Mouse (Mus musculus) natural killer cell, adult 2 months (primary cell): ENCODE data around the gene Vrk2.

Experiments
- DNase-seq, 2 experiments: peaks; one replicate each; pipeline ENCODE4 v3.0.0; 2022; ENCODE audit warnings: low spot score in 2 of 2

Vrk2 gene

DNA sequence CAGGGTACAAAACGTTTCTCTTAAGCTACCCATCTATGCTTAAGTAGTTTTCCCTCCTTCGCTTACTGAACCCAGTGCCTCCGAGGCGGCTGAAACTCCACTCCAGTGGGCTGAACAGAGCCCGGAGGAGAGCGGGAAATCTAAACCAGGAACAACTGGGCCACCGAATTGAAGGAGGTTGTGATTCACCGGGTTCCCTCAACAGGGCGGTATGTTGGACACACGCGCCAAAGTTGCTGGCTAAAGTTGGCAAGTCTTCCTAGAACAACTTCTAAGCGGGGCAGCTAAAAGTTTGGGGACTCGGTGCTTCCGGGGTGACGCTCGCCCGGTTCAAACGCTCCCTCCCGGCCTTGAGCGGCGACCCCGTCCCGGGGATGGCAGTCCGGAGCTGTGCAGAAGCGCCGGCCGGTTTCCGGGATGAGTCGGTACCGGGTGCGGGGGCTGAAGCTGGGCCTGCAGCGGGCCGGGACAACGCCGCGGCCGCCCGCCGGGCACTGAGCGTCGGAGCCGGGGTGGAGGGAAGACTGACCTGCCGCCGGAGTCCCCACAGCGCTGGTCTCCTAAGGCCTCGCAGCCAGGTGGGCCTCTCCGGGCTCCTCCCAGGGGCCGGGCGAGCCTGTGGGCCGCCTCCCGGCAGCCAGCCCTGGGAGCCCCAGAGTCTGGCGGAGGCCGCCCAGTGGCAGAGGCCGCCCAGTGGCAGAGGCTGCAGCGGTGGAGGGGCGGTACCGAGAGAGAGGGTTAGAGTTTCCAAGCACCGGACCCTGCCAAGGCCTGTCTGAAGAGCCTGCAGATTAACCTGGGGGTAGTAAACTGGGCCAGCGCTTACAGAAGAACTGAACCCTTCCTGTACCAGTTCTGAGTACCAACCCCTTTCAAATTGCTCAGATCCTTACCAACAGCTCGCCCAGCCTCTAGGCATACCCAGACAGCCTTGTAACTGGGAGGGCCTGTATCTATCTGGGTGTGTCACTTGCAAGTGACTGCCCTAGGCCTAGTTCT, at the start of gene Vrk2, which contains the start of gene Gm6899:
Gene Vrk2 (minus strand): TSS at position 939 of the 999 bp plus-strand sequence.
Gene Gm6899 (plus strand): TSS at position 181 of the 999 bp plus-strand sequence.
- peak; percentile 75 to 81 for DNase-seq

DNA sequence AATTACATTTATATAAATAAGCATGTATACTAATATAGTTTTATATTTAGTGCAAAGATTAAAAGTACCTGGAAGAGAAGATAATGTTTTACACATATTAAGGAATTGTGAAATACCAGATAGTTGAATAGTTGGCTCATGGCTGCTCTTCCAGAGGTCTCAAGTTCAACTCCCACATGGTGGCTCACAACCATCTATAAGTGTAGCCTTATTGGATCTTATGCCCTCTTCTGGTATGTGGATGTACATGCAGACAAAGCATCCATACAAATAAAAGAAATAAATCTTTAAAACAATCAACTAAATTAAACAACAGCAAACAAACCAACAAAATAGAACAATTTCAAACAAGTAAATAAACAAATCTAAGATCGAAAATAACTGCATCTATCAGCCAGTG, 48.3 kb upstream of the Vrk2 start:
- no peak for DNase-seq

DNA sequence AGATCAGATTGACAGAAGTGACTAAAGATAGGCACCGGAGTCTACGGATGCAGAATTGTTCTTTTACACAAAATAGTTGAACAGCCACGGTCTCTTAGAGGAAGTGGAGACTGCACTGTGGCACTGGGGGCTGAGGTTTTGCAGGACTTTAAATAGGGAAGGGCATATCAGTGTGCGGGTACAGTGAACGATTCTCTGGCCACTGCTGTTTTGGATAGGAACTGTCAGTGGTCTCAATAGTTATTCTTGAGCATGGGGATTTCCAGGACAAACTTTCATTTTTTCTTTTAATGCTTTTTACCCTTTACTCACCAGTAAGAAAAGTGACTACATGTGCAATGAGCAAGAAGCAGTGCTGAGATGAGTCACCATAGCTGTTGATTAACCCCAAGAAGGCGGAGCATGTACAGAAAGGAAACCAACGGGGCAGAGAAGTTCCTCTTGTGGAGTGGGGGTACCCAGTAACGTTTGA, 46.6 kb upstream of the Vrk2 start:
- DNase-seq: peak; percentile 54 to 66

DNA sequence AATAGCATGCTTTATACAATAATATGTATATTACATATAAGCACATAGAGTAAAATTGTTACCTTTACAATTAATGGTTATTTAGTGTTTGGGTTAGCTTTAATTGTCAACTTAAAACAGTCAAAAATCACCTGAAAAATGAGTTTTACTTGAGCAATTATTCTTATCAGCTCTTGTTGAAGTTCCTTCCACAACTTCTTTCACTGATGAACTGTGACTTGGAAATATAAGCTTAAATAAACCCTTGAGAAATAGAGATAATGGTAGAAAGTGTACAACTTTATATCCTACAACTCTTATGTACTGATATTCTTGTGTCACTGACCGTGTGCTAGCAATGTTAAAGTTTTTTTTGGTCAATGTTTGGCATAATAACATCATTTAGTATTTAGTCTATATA, 42.4 kb upstream of the Vrk2 start:
- DNase-seq: no peak

DNA sequence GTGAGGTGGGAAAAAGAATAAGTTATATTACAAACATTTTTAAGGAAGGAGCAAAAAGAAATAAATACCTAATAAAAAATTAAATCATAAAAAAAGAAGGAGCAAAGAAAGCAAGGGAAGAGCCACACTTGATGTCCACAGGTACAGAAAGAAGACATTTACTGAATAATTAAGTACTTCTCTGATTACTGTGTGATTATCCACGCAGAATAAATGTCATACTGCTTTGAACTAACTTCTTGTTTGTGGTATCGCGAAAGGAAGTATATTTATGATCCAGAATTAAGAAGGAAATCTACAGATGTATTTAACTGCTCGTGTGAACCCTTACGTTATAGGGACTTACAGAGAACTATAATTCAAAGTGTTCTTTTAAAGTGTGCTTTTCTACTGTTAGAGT, 28.9 kb upstream of the Vrk2 start:
- no peak for DNase-seq

DNA sequence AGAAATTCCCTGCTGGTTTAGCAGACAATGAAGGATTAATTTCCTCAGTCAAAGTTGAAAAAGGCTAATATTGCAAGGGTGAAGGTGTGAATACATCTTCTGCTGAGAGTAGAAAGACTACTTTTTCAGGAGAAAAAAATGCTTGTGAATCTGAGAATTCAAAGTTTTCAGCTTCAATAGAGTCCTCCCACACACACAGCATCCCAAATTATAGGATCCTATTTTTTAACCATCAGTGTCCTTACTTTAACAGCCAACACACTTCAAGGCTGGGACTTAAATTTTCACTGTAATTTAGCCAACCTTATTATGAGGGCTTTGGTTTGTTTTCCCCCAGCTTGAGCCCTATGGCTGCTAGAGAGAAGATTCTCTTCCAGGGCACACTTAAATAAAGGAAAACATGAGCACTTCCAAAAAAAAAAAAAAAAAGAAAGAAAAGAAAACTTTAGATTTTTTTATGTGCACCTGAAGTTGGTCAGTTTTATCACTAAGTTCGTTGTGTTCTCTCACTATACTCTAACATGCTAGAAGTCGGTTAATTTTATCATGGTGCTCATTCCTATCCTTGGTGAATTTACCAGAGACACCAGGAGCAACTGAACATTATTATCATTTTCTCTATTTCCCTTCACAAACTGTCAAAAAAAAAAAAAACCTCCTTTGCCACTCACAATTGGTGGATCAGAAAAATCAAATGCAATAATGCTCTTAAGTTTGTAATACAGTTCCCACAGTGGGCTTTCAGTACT, 24.9 kb upstream of the Vrk2 start:
- no peak for DNase-seq

DNA sequence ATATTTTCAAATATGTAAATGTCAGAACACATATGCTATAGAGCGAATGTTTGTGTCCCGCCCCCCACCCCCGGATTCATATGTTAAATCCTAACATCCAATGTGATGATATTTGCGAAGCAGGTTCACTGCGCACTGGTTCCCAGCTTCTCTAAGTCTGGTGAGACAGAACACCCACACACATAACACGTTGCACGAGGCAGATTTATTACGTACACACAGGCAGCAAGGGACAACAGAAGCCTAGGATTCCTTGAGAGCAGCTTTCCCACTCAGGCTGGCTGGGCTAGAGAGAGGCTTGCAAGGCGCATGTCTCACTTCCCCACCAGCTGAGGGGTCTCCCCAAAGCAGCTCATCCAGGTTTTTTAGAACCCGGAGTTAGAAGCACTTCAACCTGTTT, 15.0 kb upstream of the Vrk2 start:
- DNase-seq: no peak

DNA sequence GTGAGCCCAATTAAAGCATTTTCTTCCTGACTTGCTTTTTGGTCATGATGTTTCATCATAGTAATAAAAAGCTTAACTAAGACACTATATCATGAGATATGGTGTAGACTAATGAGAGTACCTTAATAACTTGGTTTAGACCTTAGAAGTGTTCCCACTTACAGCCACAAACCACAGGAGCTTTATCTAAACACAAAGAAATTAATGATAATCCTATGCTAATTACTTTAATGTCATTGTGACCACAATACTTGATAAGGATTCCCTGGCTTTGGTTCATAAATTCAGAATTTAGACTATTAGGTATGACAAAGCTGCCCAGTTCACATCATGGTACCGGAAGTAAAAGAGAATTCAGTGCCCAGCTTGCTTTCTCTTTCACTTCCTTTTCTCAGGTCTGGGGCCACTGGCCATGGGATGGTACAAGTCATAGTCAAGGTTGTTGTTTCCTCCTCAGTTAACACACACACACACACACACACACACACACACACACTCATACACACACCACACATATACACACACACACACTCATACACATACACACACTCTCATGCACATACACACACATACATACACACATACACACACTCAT, 10.4 kb upstream of the Vrk2 start:
- peak; percentile 25 to 34 for DNase-seq

DNA sequence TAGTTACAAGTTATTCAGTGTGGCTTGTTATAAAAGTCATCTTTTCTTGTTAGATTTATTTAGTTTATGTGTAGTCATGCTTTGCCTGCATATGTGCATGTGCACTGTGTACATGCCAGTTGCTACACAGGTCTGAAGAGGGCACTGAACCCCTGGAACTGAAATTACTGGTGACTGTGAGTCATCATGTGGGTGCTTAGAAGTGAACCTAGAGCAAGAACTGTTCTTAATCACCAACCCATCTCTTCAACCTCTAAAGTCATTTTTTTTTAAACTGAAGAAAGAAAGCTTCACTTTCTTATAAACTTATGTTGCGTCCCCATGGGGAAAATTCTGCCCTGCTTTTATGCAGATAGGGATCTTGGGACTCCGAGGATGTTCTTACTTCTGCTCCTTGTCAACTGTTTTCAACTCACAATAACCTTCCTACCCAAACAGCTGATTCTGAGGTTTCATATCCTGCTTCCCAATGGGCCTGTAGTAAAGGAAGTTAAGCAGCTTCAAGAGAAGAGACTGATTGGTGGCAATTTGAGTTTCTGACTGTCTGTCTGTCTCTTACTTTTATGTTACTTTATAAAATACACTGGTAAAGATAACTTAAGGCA, 7.9 kb upstream of the Vrk2 start:
- no peak for DNase-seq

DNA sequence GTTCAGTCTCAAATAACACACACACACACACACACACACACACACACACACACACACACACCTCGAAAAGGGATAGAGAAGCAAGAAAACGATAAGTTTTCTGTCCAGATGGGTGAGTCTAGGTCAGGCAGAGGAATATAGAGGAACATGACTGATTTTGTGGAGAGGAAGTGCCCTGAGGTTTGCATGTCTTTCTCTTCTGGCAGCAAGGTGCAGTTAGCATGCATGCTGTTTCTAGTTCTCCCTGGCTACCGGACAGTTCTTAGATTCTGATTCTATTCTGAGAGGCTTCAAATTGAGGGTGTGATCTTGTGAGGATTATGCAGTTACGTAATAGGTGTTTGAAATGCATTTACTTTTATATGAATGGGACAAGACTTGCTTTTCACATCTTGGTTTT, 6.9 kb upstream of the Vrk2 start:
- no peak for DNase-seq

DNA sequence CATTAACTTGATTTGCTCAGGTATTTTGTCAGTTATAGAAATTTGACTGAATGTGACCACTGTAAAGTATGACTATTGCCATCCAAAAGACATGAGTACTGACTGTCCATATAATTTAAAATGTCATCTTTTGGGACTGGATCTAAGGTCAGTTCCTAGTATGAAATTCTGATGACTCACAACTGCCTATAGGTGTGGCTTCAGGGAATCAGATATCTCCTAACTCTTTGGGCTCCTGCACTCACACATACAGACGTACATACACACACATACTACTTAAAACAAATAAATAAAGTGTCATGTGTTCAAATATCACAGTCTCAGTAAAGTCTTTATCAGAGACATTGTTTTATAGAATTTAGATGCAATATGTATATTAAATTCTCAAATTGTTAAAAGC, 5.1 kb upstream of the Vrk2 start:
- DNase-seq: no peak

DNA sequence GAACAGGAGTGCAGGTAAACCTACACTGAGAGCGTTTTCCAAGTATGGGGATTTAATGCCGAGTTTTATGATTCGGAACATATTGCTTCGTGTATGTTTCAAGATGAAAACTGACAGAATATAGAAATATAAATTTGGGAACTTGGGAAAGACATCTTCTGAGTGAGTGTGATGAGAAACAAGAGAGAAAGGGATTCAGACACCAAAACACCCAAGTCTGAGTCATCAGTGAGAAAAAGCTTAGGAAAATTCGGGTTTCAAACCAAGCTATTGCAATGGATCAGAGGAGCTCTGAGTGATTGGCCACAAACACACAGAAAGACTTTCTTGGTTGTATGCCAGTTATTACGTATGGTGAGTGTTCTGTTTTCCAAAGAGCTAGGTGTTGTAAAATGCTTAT, 4.0 kb upstream of the Vrk2 start:
- DNase-seq: no peak

DNA sequence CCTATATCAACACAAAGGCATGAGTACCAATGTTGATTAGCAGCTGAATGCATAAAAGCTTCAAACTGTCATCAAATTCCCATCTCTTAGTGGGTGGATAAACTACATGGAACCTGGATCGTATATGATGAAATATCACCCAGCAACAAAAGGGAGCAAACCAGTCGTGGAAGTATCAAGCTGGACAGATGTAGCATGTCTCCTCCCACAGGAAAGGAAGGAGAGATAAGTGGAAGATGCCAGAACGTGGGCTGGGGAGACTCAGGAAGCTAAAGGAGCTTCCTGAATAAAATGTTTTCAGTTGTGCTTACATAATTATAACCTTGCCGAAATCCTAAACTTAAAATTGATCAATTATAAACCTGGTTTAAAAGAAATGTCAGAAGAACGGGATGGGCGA, 3.3 kb upstream of the Vrk2 start:
- DNase-seq: no peak

DNA sequence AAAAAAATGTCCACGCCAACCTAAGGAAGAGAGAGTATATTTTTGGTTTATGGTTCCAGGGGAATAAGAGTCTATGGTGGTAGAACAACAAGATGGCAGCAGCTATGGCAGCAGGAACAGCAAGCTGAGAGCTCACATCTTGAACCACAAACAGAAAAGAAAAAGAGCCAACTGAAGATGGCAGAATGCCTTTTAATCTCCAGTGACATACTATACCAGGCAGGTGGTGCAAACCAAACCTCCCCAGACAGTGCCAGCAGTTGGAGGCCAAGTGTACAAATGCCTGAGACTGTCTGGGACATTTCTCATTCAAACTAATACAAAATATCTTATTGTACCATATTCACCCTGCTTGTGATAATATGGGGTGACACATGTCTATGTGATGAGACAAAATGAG, 2.4 kb upstream of the Vrk2 start:
- DNase-seq: no peak

DNA sequence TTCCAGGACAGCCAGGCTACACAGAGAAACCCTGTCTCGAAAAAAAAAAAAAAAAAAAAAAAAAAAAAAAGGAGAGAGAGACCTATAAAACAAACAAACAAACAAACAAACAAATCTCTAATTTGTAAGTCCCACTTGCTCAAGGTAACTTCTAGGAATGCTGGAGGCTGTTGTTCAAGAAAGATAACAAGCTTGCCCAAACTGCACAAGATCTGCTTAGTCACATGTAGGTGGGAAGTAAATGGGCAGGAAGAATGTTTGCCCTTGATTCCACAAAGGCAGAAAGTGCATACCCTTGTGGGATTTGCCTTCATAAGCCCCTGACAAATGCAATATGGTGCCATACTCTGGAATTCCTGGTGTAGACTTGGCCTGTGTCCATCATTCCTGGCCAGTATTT, 688 bp upstream of the Vrk2 start:
- DNase-seq: no peak

DNA sequence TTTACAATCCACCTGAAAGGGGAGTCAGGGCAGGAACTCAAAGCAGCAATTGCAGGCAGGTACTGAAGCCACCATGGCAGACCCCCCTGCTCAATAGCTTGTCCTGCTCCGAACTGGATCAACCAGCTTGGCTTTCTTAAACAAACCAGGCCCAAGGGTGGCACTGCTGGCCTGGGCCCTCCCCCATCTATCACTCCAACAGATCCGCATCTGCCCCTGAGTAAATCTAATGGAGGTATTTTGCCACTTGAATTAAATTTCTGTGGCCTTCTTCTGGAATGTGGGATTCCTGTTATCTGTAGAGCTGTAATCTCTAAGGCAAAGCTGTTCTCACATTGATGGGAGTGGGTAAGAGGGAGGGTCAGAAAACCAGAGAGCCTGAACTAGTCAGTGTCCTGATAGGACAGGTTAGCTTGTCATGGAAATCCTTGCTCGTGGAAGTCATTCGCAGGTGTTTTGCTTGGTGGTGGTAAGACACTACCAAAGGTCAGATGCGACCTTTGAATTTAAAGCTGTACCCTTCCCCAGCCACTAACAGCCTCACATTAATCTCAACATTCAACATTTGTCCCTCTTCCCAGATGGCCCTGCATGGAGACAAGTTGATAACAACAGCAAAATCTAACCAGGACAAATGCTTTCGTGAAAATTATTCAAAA, 1.3 kb downstream of the Vrk2 start:
- no peak for DNase-seq

DNA sequence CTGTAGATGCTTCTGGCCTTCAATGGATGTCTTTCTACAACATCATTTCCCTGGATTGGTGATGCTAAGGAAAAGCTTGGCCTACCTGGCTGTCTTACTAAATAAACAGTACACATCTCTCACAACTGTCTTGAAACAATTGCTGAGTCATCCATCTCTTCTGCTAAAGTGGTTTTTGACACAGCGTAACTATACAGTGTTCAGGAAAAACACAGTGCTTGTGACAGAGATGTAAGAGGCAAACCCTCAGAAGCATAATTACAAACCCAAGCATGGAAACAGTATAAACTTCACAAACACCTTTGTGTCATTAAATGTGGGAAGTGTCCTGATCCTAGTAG, 6.6 kb downstream of the Vrk2 start:
- no peak for DNase-seq

DNA sequence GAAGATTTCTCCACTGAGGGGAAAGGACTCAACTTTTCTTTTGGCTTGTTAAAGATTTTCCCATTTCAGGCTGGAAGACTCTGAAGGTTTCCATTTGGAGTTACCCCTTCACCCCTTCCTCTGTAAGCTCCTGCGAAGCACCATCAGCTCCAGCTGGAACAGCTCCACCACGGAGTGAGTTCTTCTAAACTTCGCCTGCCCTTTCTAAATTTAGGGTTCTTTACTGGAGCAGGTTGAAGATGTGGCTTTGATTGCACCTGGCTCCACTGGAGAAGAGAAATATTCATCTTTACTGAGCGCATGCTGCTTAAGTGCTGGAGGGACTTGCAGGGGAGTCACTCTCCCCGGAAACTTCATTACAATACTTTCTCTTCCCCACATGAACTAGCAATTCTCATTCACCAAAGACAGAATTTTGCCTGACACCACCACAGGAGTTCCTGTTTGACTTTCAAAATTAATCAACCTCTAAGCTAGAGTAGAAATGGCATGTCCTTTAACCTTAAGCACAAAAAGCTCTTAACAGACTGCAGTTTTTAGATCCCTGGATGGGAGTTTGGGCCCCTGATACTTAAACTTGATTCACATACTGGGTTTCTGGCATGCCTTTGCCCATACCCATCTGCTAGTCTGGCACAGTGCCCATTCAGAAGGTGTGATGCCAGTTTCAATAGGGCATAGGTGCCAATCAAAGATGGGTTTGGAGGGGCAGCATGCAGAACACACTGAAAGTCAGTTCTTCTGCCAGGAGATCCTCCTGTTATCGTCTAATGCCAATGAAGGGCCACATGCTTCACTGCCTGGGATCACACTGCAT, 7.2 kb downstream of the Vrk2 start:
- DNase-seq: peak in 1 of 2 experiments; percentile 23

DNA sequence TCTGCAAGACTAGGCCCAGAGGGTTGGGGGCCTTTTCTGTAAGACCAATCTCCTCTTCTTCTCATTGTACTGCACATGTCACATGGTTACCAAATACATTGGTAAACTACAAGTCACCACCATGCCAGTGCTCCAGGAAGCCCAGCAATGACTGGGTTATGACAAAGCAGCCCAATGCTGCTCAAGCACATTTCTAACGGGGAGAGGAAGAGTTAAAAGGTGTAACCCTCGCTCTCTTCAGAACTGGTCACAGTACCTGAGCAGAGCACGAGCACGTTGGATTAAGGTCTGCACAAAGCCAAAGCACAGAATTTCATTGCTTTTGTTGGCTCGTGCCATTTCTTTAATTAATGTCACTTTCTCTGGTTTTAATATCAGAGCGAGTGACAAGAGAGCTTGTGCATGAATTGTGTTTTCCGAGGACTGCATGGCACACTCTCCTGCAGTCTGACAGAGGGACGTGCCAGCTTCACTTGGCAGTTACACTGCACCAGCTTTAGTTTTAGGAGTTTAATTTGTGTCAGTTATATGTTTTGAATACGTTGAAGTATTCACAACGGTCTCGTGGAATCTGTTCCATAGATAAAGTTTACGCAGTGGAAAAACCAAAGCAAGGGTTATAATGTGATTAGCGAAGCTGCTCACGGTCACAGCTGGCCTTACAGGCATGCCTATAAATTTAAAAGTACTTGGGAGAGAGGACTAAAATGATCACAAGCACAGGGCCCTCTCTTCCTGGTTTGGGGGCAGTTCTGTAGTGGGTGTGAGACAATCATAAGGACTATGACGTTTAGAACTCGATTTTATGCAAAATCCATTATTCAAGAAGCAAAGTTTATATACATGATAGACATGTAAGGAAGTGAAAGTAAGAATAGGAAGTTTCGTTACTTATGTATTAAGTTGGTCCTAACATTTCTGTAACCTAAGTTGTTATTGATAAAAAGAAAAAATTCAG, 8.1 kb downstream of the Vrk2 start:
- peak in 1 of 2 experiments; percentile 23 for DNase-seq
